Mouse (Mus musculus) urinary bladder, postnatal 36 days (tissue): ENCODE measurements around the gene Serpina3c.
"Not testable (repeated sequence)": the region's sequence is repeated elsewhere in the genome, so short reads cannot be mapped to it uniquely, and the experiment has no call there.

Experiments used
- DNase-seq, 2 experiments: peaks; one replicate each; pipeline ENCODE4 v3.0.0; 2022; ENCODE audit warnings: low spot score in 2 of 2, mixed read lengths in 1 of 2

Gene Serpina3c

DNA sequence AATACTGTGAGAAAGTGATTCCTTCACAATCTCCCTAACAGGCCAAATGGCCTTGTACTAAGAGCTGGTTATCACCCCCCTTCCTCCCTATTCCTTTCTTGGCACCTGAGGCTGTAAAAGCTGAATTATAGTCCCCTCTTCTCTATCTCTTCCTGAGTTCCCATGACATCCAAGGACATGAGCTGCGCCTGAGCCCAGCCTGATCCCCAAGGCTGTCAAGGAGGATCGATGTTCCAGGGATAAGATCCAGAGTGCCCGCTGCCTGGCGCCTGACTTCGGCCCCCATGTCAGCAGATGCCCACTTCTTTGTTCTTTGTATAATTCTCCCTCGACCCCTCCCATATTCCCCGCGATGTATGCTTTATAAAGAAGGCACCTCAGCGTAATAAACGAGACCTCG is 41.3 kb downstream of the Serpina3c start, which contains the start of gene Serpina3a:
TSS of gene Serpina3a (plus strand) at position 392 of the 400 bp plus-strand sequence.
- not testable (repeated sequence) for DNase-seq

DNA sequence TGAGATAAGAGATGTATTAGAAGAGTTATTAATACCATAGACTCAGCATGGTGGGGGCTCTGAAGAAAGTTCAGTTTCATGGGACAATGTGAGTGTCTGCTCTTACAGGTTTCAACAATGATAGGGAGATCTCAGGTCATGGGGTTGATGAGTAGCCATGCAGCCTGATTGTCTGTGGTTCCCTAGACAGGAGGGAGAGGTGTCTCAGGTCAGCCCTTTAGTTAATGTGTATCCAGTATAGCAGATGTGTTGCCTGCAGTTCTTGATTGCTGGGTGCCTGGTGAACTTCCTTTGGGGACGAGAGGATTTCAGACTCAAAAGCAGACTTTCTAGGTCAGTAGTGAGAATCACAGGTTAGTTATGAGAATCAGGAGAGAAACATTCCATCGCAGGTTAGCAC is 45.2 kb downstream of the Serpina3c start:
- DNase-seq = no peak

DNA sequence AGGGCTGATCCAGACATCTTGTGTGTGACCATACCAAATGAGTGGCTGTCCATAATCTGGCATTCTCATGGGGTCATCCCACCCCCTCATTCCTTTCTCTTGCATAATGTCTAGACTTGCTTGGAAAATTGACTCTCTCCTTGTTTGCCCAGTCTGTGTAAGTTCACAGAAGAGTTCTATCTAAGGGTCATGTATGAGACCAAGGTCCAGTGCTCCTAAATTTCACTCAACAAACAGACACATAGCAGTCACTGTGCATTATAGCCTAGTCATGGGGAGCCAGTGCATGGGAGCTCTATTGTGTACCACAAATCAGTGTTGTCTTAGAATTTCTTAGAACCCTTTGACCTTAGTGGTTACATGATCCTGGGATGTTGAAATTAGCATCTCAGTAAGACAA is 46.8 kb downstream of the Serpina3c start:
- DNase-seq = no peak

DNA sequence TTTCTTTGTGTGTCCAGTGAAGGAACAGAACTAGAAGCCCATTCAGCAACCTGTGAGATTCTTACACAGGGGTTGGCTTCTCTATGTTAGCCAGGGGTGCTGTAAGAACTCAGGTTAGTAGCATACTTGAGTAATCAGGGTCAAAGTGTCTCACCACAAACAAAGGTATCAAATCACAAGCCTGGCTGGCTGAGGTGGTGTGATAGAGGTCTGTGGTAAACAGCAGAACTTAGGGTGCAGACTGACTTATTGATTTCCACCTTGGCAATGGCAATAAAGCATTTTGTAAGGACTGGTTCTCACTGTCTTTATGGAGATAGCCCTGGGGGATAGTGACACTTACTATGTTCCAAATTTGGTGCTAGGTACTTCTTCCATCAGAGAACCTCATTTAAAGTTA is 47.8 kb downstream of the Serpina3c start:
- no peak for DNase-seq

DNA sequence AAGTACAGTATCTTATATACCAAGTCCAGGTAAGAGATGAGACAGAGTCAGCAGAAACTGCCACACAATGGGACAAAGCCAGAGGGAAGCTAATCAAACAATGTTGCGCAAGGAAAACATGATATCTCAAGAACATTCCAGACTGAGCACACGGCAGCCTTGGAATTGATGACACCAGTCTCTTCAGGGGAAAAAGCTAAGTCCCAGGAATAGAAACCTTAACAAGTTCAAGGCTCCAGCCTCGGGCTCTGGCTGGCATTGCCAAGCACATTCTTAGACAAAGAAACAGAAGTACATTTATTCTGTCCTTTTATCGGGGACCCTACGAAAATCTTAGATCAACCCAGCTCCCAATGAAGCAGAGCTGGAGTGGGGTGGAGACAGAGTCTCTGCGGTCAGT is 52.9 kb downstream of the Serpina3c start, which contains the start of gene Serpina5:
TSS of gene Serpina5 (plus strand) at position 346 of the 400 bp plus-strand sequence.
- DNase-seq = no peak
